Mouse (Mus musculus): ENCODE data around the gene Ppp1r1a. TPM values are rescaled to one million over a fixed set of nuclear protein-coding genes. Genes with fewer than 3 reads are reported as not detected.

Gene Ppp1r1a
- not detected for total RNA-seq (2023)

DNA sequence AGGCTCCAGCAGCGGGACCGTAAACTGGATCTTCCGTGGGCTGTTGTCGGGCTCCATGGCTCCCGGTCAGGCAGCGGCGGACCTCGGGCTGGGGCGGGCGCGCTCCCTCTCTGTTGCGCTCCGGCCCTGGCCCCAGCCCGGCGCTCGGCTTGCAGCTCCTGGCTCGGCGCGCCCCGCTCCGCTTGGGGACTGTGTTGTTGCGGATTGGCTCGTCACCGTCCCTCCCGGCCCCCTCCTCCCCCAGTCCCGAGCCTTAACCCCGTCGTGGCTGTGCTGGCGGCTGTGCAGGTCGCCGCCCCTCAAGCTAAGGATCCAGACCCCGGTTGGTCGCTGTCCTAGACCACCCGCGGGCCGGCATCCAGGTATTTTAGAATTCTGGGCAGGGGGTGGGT lies at the start of gene Ppp1r1a:
Gene Ppp1r1a, minus strand, starts transcription at position 182 of the 392 bp plus-strand sequence.

GRCm38 (mm10) chr15:103564981-103565380 lies 27.2 kb upstream of the Ppp1r1a start, which contains the start of gene Glycam1:
Glycam1 (minus strand) TSS chr15:103565081.

GRCm38 (mm10) chr15:103502435-103503250 lies 35.2 kb downstream of the Ppp1r1a start, which contains the start of gene Pde1b:
Pde1b (plus strand) TSS chr15:103503034.

Other genes with a start within 250 kb of the Ppp1r1a start
- under 1 TPM in 1 of 2 experiments, not detected in 1; 0.32 TPM for gene Gpr84, start 227.4 kb downstream of the Ppp1r1a start, total RNA-seq (2023)
- gene Zfp385a, start 197.9 kb downstream of the Ppp1r1a start, total RNA-seq (2023) = 10 to 100 TPM; 22.7 to 23.8 TPM
- gene Itga5, start 171.2 kb downstream of the Ppp1r1a start, total RNA-seq (2023) = under 1 TPM in 1 of 2 experiments, not detected in 1; 0.32 TPM
- not detected for gene Gtsf1, start 107.5 kb downstream of the Ppp1r1a start, total RNA-seq (2023)
- gene Gtsf2, start 89.5 kb downstream of the Ppp1r1a start, total RNA-seq (2023) = not detected
- 100 to 1,000 TPM; 274 to 276 TPM for gene Nckap1l, start 84.2 kb downstream of the Ppp1r1a start, total RNA-seq (2023)
- gene Pde1b, start 35.0 kb downstream of the Ppp1r1a start, total RNA-seq (2023) = 10 to 100 TPM; 48.0 to 48.6 TPM
- gene Glycam1, start 27.1 kb upstream of the Ppp1r1a start, total RNA-seq (2023) = not detected
- gene Mucl1, start 217.5 kb upstream of the Ppp1r1a start, total RNA-seq (2023) = not detected

Data from B cell, adult 67 days (primary cell).